Mouse (Mus musculus): ENCODE results near the gene Pex6. TPM values are rescaled to one million over a fixed set of nuclear protein-coding genes. Genes with fewer than 3 reads are reported as not detected.
A peak's percentile ranks its signal among the peaks of the same experiment; 100 is the strongest.

Pex6 gene
- polyA plus RNA-seq, 1 experiment from 2014 or later = 10.4 TPM

DNA sequence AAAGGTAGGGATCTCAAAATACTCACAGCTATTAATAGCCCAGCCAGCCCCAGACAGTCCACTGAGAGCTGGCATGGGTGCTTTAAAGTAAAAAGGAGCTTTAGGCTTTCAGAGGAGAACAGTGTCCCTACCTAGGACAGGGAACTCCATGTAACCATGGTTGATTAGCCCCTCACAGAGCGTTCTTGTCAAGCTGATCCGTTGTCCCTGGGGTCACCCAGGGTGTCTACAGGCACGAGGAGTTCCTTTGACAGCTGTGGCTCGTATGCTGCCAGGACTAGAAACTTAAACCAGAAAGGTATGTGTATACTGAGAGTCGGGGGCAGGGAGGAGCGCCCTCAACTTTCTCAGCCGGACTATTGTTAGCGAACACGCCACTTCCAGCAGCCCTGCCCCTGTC, 32.4 kb upstream of the Pex6 start:
- 66% methylated on average over 9 of the region's 9 CpGs for WGBS (ENCODE audit: insufficient replicate concordance)
- H3K4me2 ChIP-seq (ENCODE audit: low read depth, low read length) = peak overlapping the region; percentile 95
- ATAC-seq (ENCODE audit: low read depth) = no peak
- H3K36me3 ChIP-seq (ENCODE audit: control insufficient read depth, insufficient read depth) = peaks cover 22% of the 10 kb centered on the region
- H3K4me1 ChIP-seq (ENCODE audit: control insufficient read depth, low read depth, low read length) = peaks cover 37% of the 10 kb centered on the region
- no peaks in the 10 kb centered on the region for H3K27me3 ChIP-seq (ENCODE audit: control insufficient read depth, insufficient read depth, low read depth, low read length)
- H3K9ac ChIP-seq (ENCODE audit: low read depth, low read length) = peak overlapping the region; percentile 91
- no peaks in the 10 kb centered on the region for H3K9me3 ChIP-seq (replicated peaks; ENCODE audit: control insufficient read depth, low read length)
- peak overlapping the region; percentile 97; the same call in 1 of the 2 replicates for H3K4me3 ChIP-seq (ENCODE audit: low read depth, low read length)
- peak overlapping the region; percentile 93; the same call in 1 of the 2 replicates for H3K27ac ChIP-seq (ENCODE audit: low read length)

DNA sequence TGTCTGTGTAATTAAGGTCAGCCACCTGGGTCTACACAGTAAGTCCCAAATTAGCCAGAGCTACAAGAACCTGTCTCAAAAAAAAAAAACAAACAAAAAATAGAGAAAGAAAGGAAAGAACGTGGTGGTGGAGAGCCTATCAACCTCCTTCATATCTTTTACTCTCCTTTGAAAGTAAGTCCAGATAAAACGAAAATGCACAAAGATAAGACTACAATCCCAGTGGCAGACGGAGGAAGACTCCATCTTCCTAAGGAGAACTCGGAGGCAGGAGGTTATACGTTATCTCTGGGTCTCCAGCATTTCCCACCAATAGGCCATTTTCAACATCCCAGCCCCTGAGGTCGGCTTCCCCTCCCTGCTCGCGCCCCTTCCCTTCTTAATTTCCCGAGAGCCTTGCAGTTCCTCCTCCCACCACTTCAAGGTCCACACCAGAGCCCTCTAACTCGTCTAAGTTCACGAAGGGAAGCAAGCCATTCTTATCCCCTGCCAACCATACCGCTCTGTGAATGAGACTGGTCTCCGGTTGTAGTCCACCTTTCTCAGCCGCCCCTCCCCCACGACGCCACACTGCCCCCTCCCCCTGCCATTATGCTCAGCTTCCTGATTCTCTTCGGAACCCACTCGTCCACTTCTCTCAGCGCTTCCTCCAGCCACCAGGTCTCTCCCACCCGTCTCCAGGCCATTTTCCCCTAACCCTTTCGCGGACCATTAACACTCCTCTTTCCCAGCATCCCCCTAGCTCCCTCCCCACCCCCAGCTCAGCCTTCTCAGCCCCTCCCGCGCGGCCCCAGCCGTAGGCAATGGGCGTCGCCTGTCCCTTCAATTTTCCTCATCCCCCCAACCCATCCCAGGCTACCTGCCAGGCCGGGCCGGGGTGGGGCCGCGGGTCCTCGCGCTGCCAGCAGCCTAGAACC, 31.2 kb upstream of the Pex6 start:
- under 1% methylated on average over 34 of the region's 34 CpGs for WGBS (ENCODE audit: insufficient replicate concordance)
- Histone ChIP-seq H3K9ac (ENCODE audit: low read depth, low read length) (peak overlapping the region; percentile 91), H3K4me2 (ENCODE audit: low read depth, low read length) (peak overlapping the region; percentile 95), H3K9me3 (replicated peaks; ENCODE audit: control insufficient read depth, low read length) (no peaks in the 10 kb centered on the region), H3K36me3 (ENCODE audit: control insufficient read depth, insufficient read depth) (peaks cover 24% of the 10 kb centered on the region), H3K4me3 (ENCODE audit: low read depth, low read length) (peak overlapping the region; percentile 97), H3K27ac (ENCODE audit: low read length) (peak overlapping the region; percentile 93), H3K27me3 (ENCODE audit: control insufficient read depth, insufficient read depth, low read depth, low read length) (no peaks in the 10 kb centered on the region), H3K4me1 (ENCODE audit: control insufficient read depth, low read depth, low read length) (peaks cover 28% of the 10 kb centered on the region)
- peak; percentile 0; the same call in 1 of the 2 replicates for ATAC-seq (ENCODE audit: low read depth)

DNA sequence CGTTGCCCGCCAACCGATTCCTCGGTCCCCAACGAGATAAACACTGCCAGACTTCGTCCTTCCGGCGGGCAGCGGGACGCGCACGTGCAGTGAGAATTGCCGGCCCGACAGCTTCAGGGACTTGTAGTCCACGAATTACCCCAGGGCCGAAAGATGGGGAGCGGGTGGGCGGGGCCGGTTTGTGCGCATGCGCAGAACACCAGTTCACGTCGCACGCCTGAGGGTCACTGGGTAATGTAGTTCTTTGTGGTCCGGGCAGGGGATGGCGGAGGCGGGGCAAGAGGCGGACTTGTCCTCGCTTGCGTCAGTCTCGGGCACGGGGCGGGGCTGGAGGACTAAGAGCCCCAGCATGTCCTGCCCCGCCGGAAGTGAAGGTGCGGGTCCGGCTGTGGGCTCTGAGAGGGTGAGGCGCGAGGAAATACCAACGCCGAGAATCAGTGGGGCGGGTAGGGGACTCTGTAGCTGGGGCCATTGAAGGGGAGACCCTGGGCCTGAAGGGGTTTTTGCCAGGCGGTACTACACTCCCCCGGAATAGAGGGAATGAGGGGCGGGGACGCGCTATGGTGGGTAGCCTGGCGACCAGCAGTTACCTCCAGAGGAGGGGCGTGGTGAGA, 30.4 kb upstream of the Pex6 start, which contains the start of gene Klhdc3:
Klhdc3 (minus strand) TSS at position 155 of the 614 bp plus-strand sequence.
- H3K4me3 ChIP-seq (ENCODE audit: low read depth, low read length) = peak within 1 kb of the TSS; percentile 97
- peak within 1 kb of the TSS; percentile 91 for H3K9ac ChIP-seq (ENCODE audit: low read depth, low read length)
- H3K9me3 ChIP-seq (replicated peaks; ENCODE audit: control insufficient read depth, low read length) = no peaks in the 10 kb centered on the region
- H3K27ac ChIP-seq (ENCODE audit: low read length) = peak within 1 kb of the TSS; percentile 93
- peaks cover 26% of the 10 kb centered on the region for H3K4me1 ChIP-seq (ENCODE audit: control insufficient read depth, low read depth, low read length)
- H3K4me2 ChIP-seq (ENCODE audit: low read depth, low read length) = peak within 1 kb of the TSS; percentile 95
- ATAC-seq (ENCODE audit: low read depth) = peak; percentile 97
- under 1% methylated on average over 49 of the region's 49 CpGs for WGBS (ENCODE audit: insufficient replicate concordance)
- H3K27me3 ChIP-seq (ENCODE audit: control insufficient read depth, insufficient read depth, low read depth, low read length) = no peaks in the 10 kb centered on the region
- peaks cover 27% of the 10 kb centered on the region for H3K36me3 ChIP-seq (ENCODE audit: control insufficient read depth, insufficient read depth)

GRCm38 (mm10) chr17:46681466-46682118, 29.7 kb upstream of the Pex6 start:
- Histone ChIP-seq H3K9me3 (replicated peaks; ENCODE audit: control insufficient read depth, low read length) (no peaks in the 10 kb centered on the region), H3K36me3 (ENCODE audit: control insufficient read depth, insufficient read depth) (peaks cover 26% of the 10 kb centered on the region), H3K9ac (ENCODE audit: low read depth, low read length) (peak overlapping the region; percentile 79), H3K27me3 (ENCODE audit: control insufficient read depth, insufficient read depth, low read depth, low read length) (no peaks in the 10 kb centered on the region), H3K4me3 (ENCODE audit: low read depth, low read length) (peak overlapping the region; percentile 97), H3K27ac (ENCODE audit: low read length) (peak overlapping the region; percentile 71; the same call in 1 of the 2 replicates), H3K4me1 (ENCODE audit: control insufficient read depth, low read depth, low read length) (peaks cover 26% of the 10 kb centered on the region), H3K4me2 (ENCODE audit: low read depth, low read length) (peak overlapping the region; percentile 88)
- no peak for ATAC-seq (ENCODE audit: low read depth)
- 22% methylated on average over 12 of the region's 12 CpGs for WGBS (ENCODE audit: insufficient replicate concordance)

- Histone ChIP-seq H3K27ac (ENCODE audit: low read length) (no peak overlapping the region), H3K4me3 (ENCODE audit: low read depth, low read length) (no peak overlapping the region), H3K4me2 (ENCODE audit: low read depth, low read length) (no peak overlapping the region), H3K27me3 (ENCODE audit: control insufficient read depth, insufficient read depth, low read depth, low read length) (no peaks in the 10 kb centered on the region), H3K36me3 (ENCODE audit: control insufficient read depth, insufficient read depth) (peaks cover 27% of the 10 kb centered on the region), H3K9ac (ENCODE audit: low read depth, low read length) (no peak overlapping the region), H3K4me1 (ENCODE audit: control insufficient read depth, low read depth, low read length) (peaks cover 26% of the 10 kb centered on the region), H3K9me3 (replicated peaks; ENCODE audit: control insufficient read depth, low read length) (no peaks in the 10 kb centered on the region)
- 87% methylated on average over 16 of the region's 16 CpGs for WGBS (ENCODE audit: insufficient replicate concordance)
- no peak for ATAC-seq (ENCODE audit: low read depth)
Observed at GRCm38 (mm10) chr17:46682654-46683389, 28.4 kb upstream of the Pex6 start.

GRCm38 (mm10) chr17:46685913-46686312, 25.4 kb upstream of the Pex6 start:
- peaks cover 12% of the 10 kb centered on the region for H3K4me1 ChIP-seq (ENCODE audit: control insufficient read depth, low read depth, low read length)
- peaks cover 26% of the 10 kb centered on the region for H3K36me3 ChIP-seq (ENCODE audit: control insufficient read depth, insufficient read depth)
- H3K9me3 ChIP-seq (replicated peaks; ENCODE audit: control insufficient read depth, low read length) = no peaks in the 10 kb centered on the region
- no peaks in the 10 kb centered on the region for H3K27me3 ChIP-seq (ENCODE audit: control insufficient read depth, insufficient read depth, low read depth, low read length)
- ATAC-seq (ENCODE audit: low read depth) = no peak
- H3K9ac ChIP-seq (ENCODE audit: low read depth, low read length) = no peak overlapping the region
- H3K4me2 ChIP-seq (ENCODE audit: low read depth, low read length) = no peak overlapping the region
- no peak overlapping the region for H3K4me3 ChIP-seq (ENCODE audit: low read depth, low read length)
- 75% methylated on average over 6 of the region's 6 CpGs for WGBS (ENCODE audit: insufficient replicate concordance)
- no peak overlapping the region for H3K27ac ChIP-seq (ENCODE audit: low read length)

- Histone ChIP-seq H3K4me1 (ENCODE audit: control insufficient read depth, low read depth, low read length) (peaks cover 8% of the 10 kb centered on the region), H3K27me3 (ENCODE audit: control insufficient read depth, insufficient read depth, low read depth, low read length) (no peaks in the 10 kb centered on the region), H3K9ac (ENCODE audit: low read depth, low read length) (no peak overlapping the region), H3K4me2 (ENCODE audit: low read depth, low read length) (no peak overlapping the region; the same call in 1 of the 2 replicates), H3K36me3 (ENCODE audit: control insufficient read depth, insufficient read depth) (peaks cover 13% of the 10 kb centered on the region), H3K9me3 (replicated peaks; ENCODE audit: control insufficient read depth, low read length) (no peaks in the 10 kb centered on the region), H3K27ac (ENCODE audit: low read length) (0 out of 2 replicates have a peak overlapping the region, but pooled peaks have one; percentile 11), H3K4me3 (ENCODE audit: low read depth, low read length) (no peak overlapping the region)
- WGBS (ENCODE audit: insufficient replicate concordance) = 30% methylated on average over 12 of the region's 12 CpGs
- ATAC-seq (ENCODE audit: low read depth) = peak; percentile 61
Observed at GRCm38 (mm10) chr17:46690665-46691064, 20.6 kb upstream of the Pex6 start.

GRCm38 (mm10) chr17:46691390-46691789, 19.9 kb upstream of the Pex6 start:
- Histone ChIP-seq H3K36me3 (ENCODE audit: control insufficient read depth, insufficient read depth) (peaks cover 9% of the 10 kb centered on the region), H3K4me1 (ENCODE audit: control insufficient read depth, low read depth, low read length) (peaks cover 8% of the 10 kb centered on the region), H3K9ac (ENCODE audit: low read depth, low read length) (no peak overlapping the region), H3K27ac (ENCODE audit: low read length) (no peak overlapping the region), H3K4me3 (ENCODE audit: low read depth, low read length) (no peak overlapping the region), H3K9me3 (replicated peaks; ENCODE audit: control insufficient read depth, low read length) (no peaks in the 10 kb centered on the region), H3K4me2 (ENCODE audit: low read depth, low read length) (no peak overlapping the region), H3K27me3 (ENCODE audit: control insufficient read depth, insufficient read depth, low read depth, low read length) (no peaks in the 10 kb centered on the region)
- ATAC-seq (ENCODE audit: low read depth) = no peak
- 75% methylated on average over 2 of the region's 2 CpGs for WGBS (ENCODE audit: insufficient replicate concordance)

Data from liver, embryonic 16.5 days (tissue).